ENCODE assay signal across 18 mouse cellular contexts in the genomic region with DNA sequence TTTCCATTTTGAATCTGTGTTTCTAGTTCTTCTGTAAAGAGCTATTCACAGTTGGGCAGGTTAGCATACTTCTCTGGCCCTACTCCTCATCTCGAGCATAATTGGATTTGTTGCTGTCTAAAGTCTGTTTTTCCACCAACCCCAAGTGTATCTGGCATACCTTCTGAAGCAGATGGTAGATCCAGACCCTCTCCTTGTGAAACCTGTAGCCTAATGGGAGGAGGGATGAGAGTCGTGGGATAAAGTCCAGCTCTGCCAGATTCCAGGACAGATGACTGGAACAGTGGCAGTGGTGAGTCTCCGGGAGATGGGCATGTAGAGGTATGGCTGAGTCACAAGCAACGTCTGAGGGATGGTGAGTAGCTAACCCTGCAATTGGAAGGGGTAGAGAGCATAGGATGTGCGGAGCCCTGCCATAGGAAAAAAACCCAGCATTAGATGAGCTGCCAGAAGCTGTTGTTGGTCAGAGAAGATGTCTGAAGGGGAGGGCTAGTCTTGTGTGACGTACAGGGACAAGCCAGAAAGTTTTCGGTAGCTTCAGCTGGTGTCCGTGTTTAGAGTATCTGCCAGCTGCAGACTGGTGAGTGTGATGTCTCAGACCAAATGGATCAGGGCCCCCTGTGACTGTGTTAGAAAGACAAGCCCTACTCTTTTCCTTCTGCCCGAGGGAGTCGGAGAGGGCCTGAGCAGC.
A peak's percentile ranks its signal among the peaks of the same experiment; 100 is the strongest.
DNase-seq lines count a peak whose midpoint lies in the region; ATAC-seq and TF ChIP-seq lines count a peak whose summit lies in the region.
"Had no signal": no experiment of that assay in that cellular context is flagged by ENCODE, and none has a peak within 500 bp of the region (broad histone marks: within the 10 kb centered on the region; RNA-seq: fewer than 3 reads in every experiment).

No protein-coding gene starts in this region.

- 81% methylated on average over 10 of the region's 10 CpGs for WGBS in heart, embryonic 10.5 days
- 83% methylated on average over 10 of the region's 10 CpGs for WGBS in heart, adult 2 months
- WGBS in neural tube, embryonic 15.5 days = 88% methylated on average over 10 of the region's 10 CpGs

- no peak overlapping the region for H3K9ac ChIP-seq in heart, adult 2 months (ENCODE audit: low read depth, low read length)
- no peak overlapping the region for H3K9ac ChIP-seq in neural tube, embryonic 15.5 days (replicated peaks)
- H3K9ac ChIP-seq: embryonic facial prominence, embryonic 12.5 days; hindbrain, embryonic 13.5 days; liver, embryonic 12.5 days had no signal

- no peak for TF ChIP-seq CTCF in heart, adult 2 months (IDR thresholded peaks at IDR 0.05)

- ATAC-seq in neural tube, embryonic 15.5 days (ENCODE audit: low FRiP score) = no peak
- ATAC-seq: activated CD4-positive, CD25-positive, alpha-beta regulatory T cell, adult 4 months; CD4-positive, CD25-positive, alpha-beta regulatory T cell, adult 4 months; liver, embryonic 12.5 days had no signal

- H3K79me2 ChIP-seq in heart, adult 2 months (replicated peaks; ENCODE audit: control insufficient read depth, insufficient read depth, low read length) = no peaks in the 10 kb centered on the region

- H3K9me3 ChIP-seq in heart, embryonic 10.5 days = no peaks in the 10 kb centered on the region
- H3K9me3 ChIP-seq in neural tube, embryonic 15.5 days (replicated peaks) = no peaks in the 10 kb centered on the region
- H3K9me3 ChIP-seq: embryonic facial prominence, embryonic 12.5 days; hindbrain, embryonic 13.5 days; liver, embryonic 12.5 days had no signal

- no peak for TF ChIP-seq POLR2A in heart, adult 2 months (IDR thresholded peaks at IDR 0.05; ENCODE audit: insufficient read depth, low read depth, low read length)

- TF ChIP-seq EP300 in heart, adult 2 months (IDR thresholded peaks at IDR 0.05; ENCODE audit: insufficient read depth, low read depth, low read length) = no peak

- H3K4me1 ChIP-seq in heart, embryonic 10.5 days = peaks cover 52% of the 10 kb centered on the region
- peaks cover 6% of the 10 kb centered on the region for H3K4me1 ChIP-seq in heart, adult 2 months (ENCODE audit: control insufficient read depth, insufficient read depth, low read length)
- peaks cover 26% of the 10 kb centered on the region for H3K4me1 ChIP-seq in neural tube, embryonic 15.5 days

- H3K27ac ChIP-seq in heart, embryonic 10.5 days = 0 out of 2 replicates have a peak overlapping the region, but pooled peaks have one; percentile 70
- no peak overlapping the region for H3K27ac ChIP-seq in heart, adult 2 months
- H3K27ac ChIP-seq in neural tube, embryonic 15.5 days (replicated peaks) = 0 out of 2 replicates have a peak overlapping the region, but pooled peaks have one; percentile 2
- H3K27ac ChIP-seq: embryonic facial prominence, embryonic 12.5 days; hindbrain, embryonic 13.5 days; liver, embryonic 12.5 days had no signal

- peaks cover 11% of the 10 kb centered on the region for H3K36me3 ChIP-seq in heart, embryonic 10.5 days
- H3K36me3 ChIP-seq in heart, adult 2 months (ENCODE audit: control insufficient read depth, insufficient read depth, low read length) = no peaks in the 10 kb centered on the region
- no peaks in the 10 kb centered on the region for H3K36me3 ChIP-seq in neural tube, embryonic 15.5 days
- H3K36me3 ChIP-seq: hindbrain, embryonic 13.5 days had no signal

- DNase-seq in cerebellum, adult 9-10 months = peak; percentile 7
- DNase-seq in cerebellum, postnatal 36 days = no peak
- DNase-seq in heart, embryonic 10.5 days (ENCODE audit: low spot score) = no peak
- DNase-seq in heart, adult 2 months = no peak
- DNase-seq in layer of hippocampus, adult 9-11 months = peak; percentile 31
- no peak for DNase-seq in layer of hippocampus, adult 9-10 months (ENCODE audit: low spot score)
- no peak for DNase-seq in neural tube, embryonic 10.5 days (ENCODE audit: extremely low spot score, low spot score)
- DNase-seq: adrenal gland, postnatal 14 days; cerebellum, adult 11 months; heart, postnatal 10 days; kidney, adult 11 months; kidney, postnatal 14 days had no signal

- H3K4me2 ChIP-seq in neural tube, embryonic 15.5 days = no peak overlapping the region
- H3K4me2 ChIP-seq: embryonic facial prominence, embryonic 12.5 days; hindbrain, embryonic 13.5 days; liver, embryonic 12.5 days had no signal

- H3K4me3 ChIP-seq in heart, embryonic 10.5 days = no peak overlapping the region
- no peak overlapping the region for H3K4me3 ChIP-seq in heart, adult 2 months
- no peak overlapping the region for H3K4me3 ChIP-seq in neural tube, embryonic 15.5 days (replicated peaks)
- H3K4me3 ChIP-seq: embryonic facial prominence, embryonic 12.5 days; hindbrain, embryonic 13.5 days; liver, embryonic 12.5 days had no signal

- intact Hi-C loops in heart, adult 2 months (cut with DNase I) = no loop called here

- no peaks in the 10 kb centered on the region for H3K27me3 ChIP-seq in heart, embryonic 10.5 days (ENCODE audit: insufficient read depth, poor library complexity, severe bottlenecking)
- H3K27me3 ChIP-seq in heart, adult 2 months (ENCODE audit: control insufficient read depth, insufficient read depth, low read length) = no peaks in the 10 kb centered on the region
- no peaks in the 10 kb centered on the region for H3K27me3 ChIP-seq in neural tube, embryonic 15.5 days (replicated peaks)
- H3K27me3 ChIP-seq: embryonic facial prominence, embryonic 12.5 days; hindbrain, embryonic 13.5 days; liver, embryonic 12.5 days had no signal

Comparison
In these comparisons a context has a peak if more than half of its experiments do, and no peak if none do; other contexts are left out.
1. DNase-seq: peak in cerebellum, adult 9-10 months (single experiment) and layer of hippocampus, adult 9-11 months (single experiment); none in cerebellum, postnatal 36 days (0 of 2), heart, embryonic 10.5 days (single experiment), heart, adult 2 months (0 of 2), layer of hippocampus, adult 9-10 months (single experiment) and neural tube, embryonic 10.5 days (single experiment).